Mouse (Mus musculus): Measurements from ENCODE around the gene Tmem231. TPM values are rescaled to one million over a fixed set of nuclear protein-coding genes. Genes with fewer than 3 reads are reported as not detected.
A peak's percentile ranks its signal among the peaks of the same experiment; 100 is the strongest.

Tmem231 gene
- 10 to 100 TPM; 10.0 to 10.4 TPM for total RNA-seq (2021)

GRCm38 (mm10) chr8:111933348-111934076, at the start of gene Tmem231:
TSS of gene Tmem231 (minus strand) at chr8:111933881.
- DNase-seq (ENCODE audit: extremely low spot score in 1 of 2, low spot score in 2 of 2) = peak; percentile 88 to 93
- intact Hi-C loops (cut with DNase I) = no loop called here

GRCm38 (mm10) chr8:111982116-111982515, 48.4 kb upstream of the Tmem231 start:
- no peak for DNase-seq (ENCODE audit: extremely low spot score in 1 of 2, low spot score in 2 of 2)
- intact Hi-C loops (cut with DNase I) = loop anchor here (10.0 kb wide), 1 partner anchor 97 kb away; no protein-coding TSS in a partner anchor

- no peak for DNase-seq (ENCODE audit: extremely low spot score in 1 of 2, low spot score in 2 of 2)
- intact Hi-C loops (cut with DNase I) = no loop called here
Observed at GRCm38 (mm10) chr8:111978147-111978546, 44.5 kb upstream of the Tmem231 start.

DNA sequence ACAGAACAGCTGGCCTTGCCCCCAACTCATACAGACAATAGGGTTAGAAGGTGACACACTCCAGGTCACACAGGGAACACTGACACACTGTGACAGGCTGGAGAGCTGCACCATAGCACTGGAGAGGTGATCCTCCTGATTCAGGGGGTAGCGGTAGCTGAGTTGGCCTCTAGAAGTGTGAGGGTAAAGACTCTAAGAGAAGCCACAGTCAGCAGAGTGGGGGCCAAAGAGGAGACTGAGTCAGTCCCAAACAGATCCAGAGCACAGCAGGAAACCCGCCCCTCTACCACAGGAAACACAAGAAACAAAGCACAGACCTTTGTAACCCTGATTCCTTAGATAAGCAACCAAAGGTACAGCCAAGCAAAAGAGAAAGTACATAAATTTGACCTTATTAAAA, 42.6 kb upstream of the Tmem231 start:
- intact Hi-C loops (cut with DNase I) = no loop called here
- no peak for DNase-seq (ENCODE audit: extremely low spot score in 1 of 2, low spot score in 2 of 2)

GRCm38 (mm10) chr8:111975706-111976105, 42.0 kb upstream of the Tmem231 start:
- no peak for DNase-seq (ENCODE audit: extremely low spot score in 1 of 2, low spot score in 2 of 2)
- intact Hi-C loops (cut with DNase I) = no loop called here

- DNase-seq (ENCODE audit: extremely low spot score in 1 of 2, low spot score in 2 of 2) = no peak
- intact Hi-C loops (cut with DNase I) = no loop called here
Observed at GRCm38 (mm10) chr8:111974138-111974537, 40.5 kb upstream of the Tmem231 start.

GRCm38 (mm10) chr8:111968991-111969390, 35.3 kb upstream of the Tmem231 start:
- intact Hi-C loops (cut with DNase I) = no loop called here
- no peak for DNase-seq (ENCODE audit: extremely low spot score in 1 of 2, low spot score in 2 of 2)

DNA sequence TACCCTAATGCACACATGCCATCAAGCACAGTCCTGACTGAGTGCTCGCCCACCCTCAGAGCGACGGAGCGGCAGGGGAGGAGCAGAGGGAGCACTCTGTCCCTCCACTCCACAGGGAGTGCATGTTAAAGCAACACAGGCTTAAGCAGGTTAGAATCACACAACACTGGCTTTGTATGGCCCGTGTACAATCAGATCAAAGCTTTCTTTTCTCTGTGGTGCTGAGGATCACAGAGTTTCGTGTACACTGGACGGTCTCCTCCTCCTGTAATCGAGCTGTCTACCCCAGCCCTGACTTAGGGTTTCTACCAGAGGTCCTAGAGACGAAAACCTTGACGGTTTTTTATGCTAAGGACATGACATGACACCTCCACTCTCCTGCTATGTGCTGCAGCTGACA, 34.9 kb upstream of the Tmem231 start:
- intact Hi-C loops (cut with DNase I) = no loop called here

GRCm38 (mm10) chr8:111967246-111967870, 33.7 kb upstream of the Tmem231 start:
- no peak for DNase-seq (ENCODE audit: extremely low spot score in 1 of 2, low spot score in 2 of 2)
- intact Hi-C loops (cut with DNase I) = no loop called here

More for the DNA sequence above, 34.9 kb upstream of the Tmem231 start:
- DNase-seq (ENCODE audit: extremely low spot score in 1 of 2, low spot score in 2 of 2) = no peak

GRCm38 (mm10) chr8:111964849-111965561, 31.3 kb upstream of the Tmem231 start:
- DNase-seq (ENCODE audit: extremely low spot score in 1 of 2, low spot score in 2 of 2) = no peak
- intact Hi-C loops (cut with DNase I) = no loop called here

- intact Hi-C loops (cut with DNase I) = no loop called here
- DNase-seq (ENCODE audit: extremely low spot score in 1 of 2, low spot score in 2 of 2) = no peak
Observed at GRCm38 (mm10) chr8:111964351-111964750, 30.7 kb upstream of the Tmem231 start.

GRCm38 (mm10) chr8:111963546-111963945, 29.9 kb upstream of the Tmem231 start:
- DNase-seq (ENCODE audit: extremely low spot score in 1 of 2, low spot score in 2 of 2) = no peak
- intact Hi-C loops (cut with DNase I) = no loop called here

- intact Hi-C loops (cut with DNase I) = no loop called here
- no peak for DNase-seq (ENCODE audit: extremely low spot score in 1 of 2, low spot score in 2 of 2)
Observed at GRCm38 (mm10) chr8:111963091-111963490, 29.4 kb upstream of the Tmem231 start.

DNA sequence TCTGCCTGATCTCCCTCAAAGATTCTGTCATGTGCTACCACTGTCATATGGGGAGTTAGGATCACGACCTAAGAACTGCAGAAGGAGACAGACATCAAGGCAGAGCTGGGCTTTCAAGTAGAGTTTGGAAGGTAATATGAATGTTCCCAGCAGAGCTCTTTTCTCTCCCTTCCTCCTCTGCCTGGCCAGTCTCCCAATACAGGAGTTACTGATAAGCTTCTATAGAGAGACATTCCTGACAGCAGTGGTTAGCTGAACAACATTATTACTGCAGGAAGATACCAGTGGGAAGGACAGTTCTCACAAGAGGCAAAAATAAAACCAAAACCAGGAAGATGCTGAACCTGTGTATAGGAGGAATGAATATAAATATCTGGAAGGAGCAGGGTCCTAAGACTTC, 28.9 kb upstream of the Tmem231 start:
- no peak for DNase-seq (ENCODE audit: extremely low spot score in 1 of 2, low spot score in 2 of 2)
- intact Hi-C loops (cut with DNase I) = no loop called here

DNA sequence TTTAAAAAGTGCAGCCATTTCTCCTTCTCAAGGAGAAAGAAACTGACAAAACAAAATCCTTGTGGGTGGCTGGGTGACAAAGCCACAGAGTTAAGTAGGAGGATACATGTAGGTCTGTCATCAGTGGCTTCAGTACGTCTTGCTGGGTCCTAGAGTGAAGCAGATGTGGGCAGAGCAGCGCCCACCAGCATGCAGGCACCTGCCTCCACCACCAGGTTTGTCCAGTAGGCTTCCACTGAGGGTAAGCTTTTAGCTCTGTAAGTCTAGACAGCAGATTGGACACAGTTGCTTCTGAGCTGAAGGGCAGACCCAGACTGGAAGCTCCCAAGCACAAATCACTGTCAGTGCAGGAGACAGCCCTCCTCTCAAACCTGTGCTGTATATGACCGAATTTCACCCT, 27.6 kb upstream of the Tmem231 start:
- DNase-seq (ENCODE audit: extremely low spot score in 1 of 2, low spot score in 2 of 2) = no peak
- intact Hi-C loops (cut with DNase I) = no loop called here

GRCm38 (mm10) chr8:111960591-111961321, 27.1 kb upstream of the Tmem231 start:
- intact Hi-C loops (cut with DNase I) = no loop called here

DNA sequence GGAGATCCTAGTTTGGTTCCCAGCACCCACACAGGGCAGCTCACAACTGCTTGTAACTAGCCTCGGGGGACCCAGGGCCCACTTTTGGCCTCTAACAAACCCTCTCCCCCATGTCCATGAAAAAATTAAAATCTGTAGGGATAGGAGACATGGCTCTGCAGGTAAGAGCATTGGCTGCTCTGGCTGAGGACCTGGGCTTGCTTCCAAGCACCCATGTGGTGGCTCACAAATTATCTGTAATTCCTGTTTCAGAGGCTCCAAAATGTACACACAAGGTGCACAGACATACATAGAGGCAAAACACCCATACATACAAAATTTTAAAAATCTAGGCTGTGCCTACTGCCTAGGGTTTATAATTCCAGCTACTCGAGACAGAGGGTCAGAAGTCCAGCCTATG, 23.6 kb upstream of the Tmem231 start:
- intact Hi-C loops (cut with DNase I) = no loop called here
- no peak for DNase-seq (ENCODE audit: extremely low spot score in 1 of 2, low spot score in 2 of 2)

More at GRCm38 (mm10) chr8:111960591-111961321, 27.1 kb upstream of the Tmem231 start:
- no peak for DNase-seq (ENCODE audit: extremely low spot score in 1 of 2, low spot score in 2 of 2)

GRCm38 (mm10) chr8:111955879-111956278, 22.2 kb upstream of the Tmem231 start:
- DNase-seq (ENCODE audit: extremely low spot score in 1 of 2, low spot score in 2 of 2) = no peak
- intact Hi-C loops (cut with DNase I) = no loop called here

Data from left cerebral cortex, postnatal 10 days (tissue).